Mouse (Mus musculus) ES-E14 (cell line): ENCODE measurements at regions not wholly inside any gene's neighbourhood (a gene's known extent, or its start where the extent isn't known, plus 50 kb on each side); places are given as distances from the start of the nearest gene placed in this dataset.

Experiments used
- CHD2 ChIP-seq: IDR thresholded peaks from 2 replicates; pipeline ENCODE4 v1.6.1; 2014; ENCODE audit warnings: mild to moderate bottlenecking, low read depth, low read length, inconsistent platforms
- HCFC1 ChIP-seq: IDR thresholded peaks from 2 replicates; pipeline ENCODE4 v1.6.1; 2012; ENCODE audit warnings: low read length, inconsistent platforms, borderline replicate concordance; ENCODE audit not compliant: insufficient read depth
- MAFK ChIP-seq: IDR thresholded peaks from 2 replicates; pipeline ENCODE4 v1.6.1; 2014; ENCODE audit warnings: mild to moderate bottlenecking, low read depth, low read length, inconsistent platforms; ENCODE audit not compliant: insufficient read depth
- ZC3H11A ChIP-seq: IDR thresholded peaks from 2 replicates; pipeline ENCODE4 v1.6.1; 2012; ENCODE audit warnings: low read depth, mild to moderate bottlenecking, inconsistent platforms, low read length, borderline replicate concordance

DNA sequence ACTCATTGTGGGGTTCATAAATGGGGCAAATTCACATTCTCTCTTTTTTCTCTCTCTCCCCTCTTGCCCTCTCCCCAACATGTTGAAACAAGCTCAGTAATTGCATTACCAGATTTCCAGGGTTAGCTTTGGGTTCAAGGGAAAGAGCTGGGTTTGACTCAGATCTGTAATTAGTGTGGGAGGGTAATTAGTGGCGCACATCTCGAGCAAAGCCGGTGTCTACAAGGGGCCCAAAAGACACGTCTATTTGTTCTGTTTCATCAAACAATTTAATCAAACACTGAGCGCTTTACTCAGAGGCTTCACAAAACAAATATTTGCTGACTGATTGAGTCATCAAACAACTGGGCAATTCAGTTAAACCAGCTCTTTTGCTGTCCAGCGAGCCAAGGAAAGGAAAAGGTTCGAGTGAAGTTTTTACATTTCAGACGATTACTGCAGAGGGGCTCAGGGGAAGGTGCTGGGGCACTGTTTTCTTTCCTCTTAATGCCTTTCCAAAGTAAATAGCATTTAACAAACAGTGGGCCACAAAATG lies 193.6 kb upstream of the Six2 start:
- TF ChIP-seq ZC3H11A (no peak), HCFC1 (no peak), MAFK (no peak), CHD2 (no peak)
